Mouse (Mus musculus): ENCODE measurements around the gene Kcmf1. TPM values are rescaled to one million over a fixed set of nuclear protein-coding genes. Genes with fewer than 3 reads are reported as not detected.

Kcmf1 gene
- polyA plus RNA-seq, 2 experiments: 27.7 to 29.5 TPM

DNA sequence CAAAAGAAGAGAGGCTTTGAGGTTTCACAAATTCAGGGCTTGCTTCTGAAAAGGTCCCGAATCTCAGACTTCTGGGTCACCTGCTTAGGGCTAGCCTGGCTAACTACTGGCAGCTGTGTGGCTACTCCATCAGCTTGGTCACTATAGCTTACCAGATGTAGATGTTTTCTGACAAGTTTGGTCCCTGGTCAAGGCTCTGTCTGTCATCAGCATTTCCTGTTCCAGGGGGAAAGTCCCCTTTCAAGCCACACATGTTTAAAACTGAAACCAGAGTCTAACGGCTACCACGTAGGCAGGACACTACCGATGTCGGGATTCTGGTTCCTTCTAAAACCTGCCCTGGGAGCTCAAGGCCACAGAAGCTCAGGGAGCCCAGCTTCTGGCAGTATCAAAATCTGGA lies 38.1 kb upstream of the Kcmf1 start:
- Histone ChIP-seq H3K4me1 (replicated peaks; ENCODE audit: control insufficient read depth in 2 of 2, insufficient read depth in 2 of 2, low read length in 1 of 2) (0 out of 4 replicates have a peak, but pooled peaks cover 0 to 2% of the 10 kb centered on the region in 2 experiments), H3K4me3 (ENCODE audit: insufficient read depth in 1 of 2, low read depth in 2 of 2, low read length in 2 of 2) (no peak overlapping the region), H3K9ac (replicated peaks) (no peak overlapping the region), H3K27ac (no peak overlapping the region), H3K9me3 (ENCODE audit: control insufficient read depth, low read length) (no peaks in the 10 kb centered on the region), H3K27me3 (ENCODE audit: control insufficient read depth, insufficient read depth, low read length) (no peaks in the 10 kb centered on the region), H3K36me3 (replicated peaks; ENCODE audit: control insufficient read depth, insufficient read depth, low read depth) (no peaks in the 10 kb centered on the region), H3K4me2 (ENCODE audit: low read depth) (0 out of 2 replicates have a peak overlapping the region, but pooled peaks have one; percentile 8)
- ATAC-seq (ENCODE audit: insufficient read depth): no peak
- DNase-seq (ENCODE audit: low read depth in 3 of 3, low spot score in 3 of 3): no peak
- no peak for TF ChIP-seq EP300 (IDR thresholded peaks at IDR 0.05; ENCODE audit: low read depth)
- TF ChIP-seq CTCF (IDR thresholded peaks at IDR 0.05; ENCODE audit: low read depth): no peak
- 18% methylated on average over 5 of the region's 5 CpGs for WGBS (ENCODE audit: insufficient replicate concordance)

DNA sequence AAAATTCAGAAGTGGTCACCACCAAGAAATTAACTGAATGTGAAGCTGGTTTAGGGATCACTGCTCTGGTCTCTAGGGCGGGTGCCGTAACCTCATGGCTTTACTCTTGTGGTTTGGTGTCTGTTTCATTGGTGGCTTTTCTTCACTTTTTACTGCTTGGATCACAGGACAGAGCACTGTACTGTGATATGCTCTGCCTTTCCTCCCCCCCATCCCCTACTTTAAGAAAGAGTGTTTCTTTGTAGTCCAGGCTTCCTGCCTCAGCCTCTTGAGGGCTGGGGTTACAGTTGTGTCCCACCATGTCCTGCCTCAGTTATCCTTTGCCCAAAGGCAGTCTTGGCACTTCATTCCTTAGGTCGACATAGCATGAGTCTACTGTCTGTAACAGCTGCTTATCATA lies 37.7 kb upstream of the Kcmf1 start:
- H3K9me3 ChIP-seq (ENCODE audit: control insufficient read depth, low read length): no peaks in the 10 kb centered on the region
- TF ChIP-seq CTCF (IDR thresholded peaks at IDR 0.05; ENCODE audit: low read depth): no peak
- no peak for TF ChIP-seq EP300 (IDR thresholded peaks at IDR 0.05; ENCODE audit: low read depth)
- 0 out of 4 replicates have a peak, but pooled peaks cover 0 to 2% of the 10 kb centered on the region in 2 experiments for H3K4me1 ChIP-seq (replicated peaks; ENCODE audit: control insufficient read depth in 2 of 2, insufficient read depth in 2 of 2, low read length in 1 of 2)
- H3K9ac ChIP-seq (replicated peaks): no peak overlapping the region
- 37% methylated on average over 3 of the region's 3 CpGs for WGBS (ENCODE audit: insufficient replicate concordance)
- H3K4me3 ChIP-seq (ENCODE audit: insufficient read depth in 1 of 2, low read depth in 2 of 2, low read length in 2 of 2): no peak overlapping the region
- ATAC-seq (ENCODE audit: insufficient read depth): no peak
- no peak for DNase-seq (ENCODE audit: low read depth in 3 of 3, low spot score in 3 of 3)
- no peaks in the 10 kb centered on the region for H3K36me3 ChIP-seq (replicated peaks; ENCODE audit: control insufficient read depth, insufficient read depth, low read depth)
- no peak overlapping the region for H3K4me2 ChIP-seq (ENCODE audit: low read depth)
- no peaks in the 10 kb centered on the region for H3K27me3 ChIP-seq (ENCODE audit: control insufficient read depth, insufficient read depth, low read length)
- H3K27ac ChIP-seq: no peak overlapping the region

DNA sequence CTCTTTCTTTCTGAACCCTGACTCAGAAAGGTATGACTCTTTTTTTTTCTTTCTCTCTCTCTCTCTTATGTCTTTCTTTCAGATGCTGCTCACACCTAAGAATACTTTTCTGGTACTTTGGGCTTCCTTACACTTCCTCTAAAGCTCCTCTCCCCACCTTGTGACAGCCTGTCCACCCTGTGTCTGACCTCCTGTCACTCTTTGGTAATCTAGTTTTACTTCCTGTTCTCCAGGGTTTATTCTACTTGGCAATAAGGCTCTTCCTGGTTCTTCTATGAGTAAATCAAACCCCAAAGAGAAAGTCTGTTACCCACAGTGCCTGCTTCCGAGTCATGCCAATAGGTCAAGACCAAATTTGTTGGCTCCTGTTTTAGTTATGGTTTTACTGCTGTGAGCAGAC lies 33.2 kb upstream of the Kcmf1 start:
- Histone ChIP-seq H3K4me3 (ENCODE audit: insufficient read depth in 1 of 2, low read depth in 2 of 2, low read length in 2 of 2) (no peak overlapping the region), H3K27ac (no peak overlapping the region), H3K4me2 (ENCODE audit: low read depth) (no peak overlapping the region), H3K4me1 (replicated peaks; ENCODE audit: control insufficient read depth in 2 of 2, insufficient read depth in 2 of 2, low read length in 1 of 2) (0 out of 4 replicates have a peak, but pooled peaks cover 0 to 2% of the 10 kb centered on the region in 2 experiments), H3K36me3 (replicated peaks; ENCODE audit: control insufficient read depth, insufficient read depth, low read depth) (no peaks in the 10 kb centered on the region), H3K9me3 (ENCODE audit: control insufficient read depth, low read length) (no peaks in the 10 kb centered on the region), H3K9ac (replicated peaks) (no peak overlapping the region), H3K27me3 (ENCODE audit: control insufficient read depth, insufficient read depth, low read length) (no peaks in the 10 kb centered on the region)
- WGBS (ENCODE audit: insufficient replicate concordance): 56% methylated on average over 1 of the region's 1 CpGs
- TF ChIP-seq CTCF (IDR thresholded peaks at IDR 0.05; ENCODE audit: low read depth): no peak
- no peak for TF ChIP-seq EP300 (IDR thresholded peaks at IDR 0.05; ENCODE audit: low read depth)
- no peak for DNase-seq (ENCODE audit: low read depth in 3 of 3, low spot score in 3 of 3)
- no peak for ATAC-seq (ENCODE audit: insufficient read depth)

DNA sequence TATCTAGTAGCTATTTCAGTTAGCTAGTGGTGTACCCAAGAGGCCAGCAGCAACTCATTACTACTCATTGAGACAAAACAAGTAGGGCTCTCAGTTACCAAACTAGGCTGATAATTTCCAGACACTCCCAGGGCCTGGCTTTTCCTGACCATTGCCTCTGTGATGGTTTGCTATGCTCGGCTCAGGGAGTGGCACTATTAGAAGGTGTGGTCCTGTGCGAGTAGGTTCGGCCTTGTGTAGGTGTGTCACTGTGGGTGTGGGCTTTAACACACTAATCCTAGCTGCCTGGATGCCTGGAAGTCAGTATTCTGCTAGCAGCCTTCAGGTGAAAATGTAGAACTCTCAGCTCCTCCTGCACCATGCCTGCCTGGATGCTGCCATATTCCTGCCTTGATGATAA lies 31.8 kb upstream of the Kcmf1 start:
- H3K27ac ChIP-seq: no peak overlapping the region
- no peaks in the 10 kb centered on the region for H3K27me3 ChIP-seq (ENCODE audit: control insufficient read depth, insufficient read depth, low read length)
- no peaks in the 10 kb centered on the region for H3K36me3 ChIP-seq (replicated peaks; ENCODE audit: control insufficient read depth, insufficient read depth, low read depth)
- ATAC-seq (ENCODE audit: insufficient read depth) (no peak), DNase-seq (ENCODE audit: low read depth in 3 of 3, low spot score in 3 of 3) (no peak)
- 52% methylated on average over 3 of the region's 3 CpGs for WGBS (ENCODE audit: insufficient replicate concordance)
- H3K4me2 ChIP-seq (ENCODE audit: low read depth): no peak overlapping the region
- H3K4me1 ChIP-seq (replicated peaks; ENCODE audit: control insufficient read depth in 2 of 2, insufficient read depth in 2 of 2, low read length in 1 of 2): 0 out of 4 replicates have a peak, but pooled peaks cover 0 to 2% of the 10 kb centered on the region in 2 experiments
- H3K9me3 ChIP-seq (ENCODE audit: control insufficient read depth, low read length): no peaks in the 10 kb centered on the region
- H3K4me3 ChIP-seq (ENCODE audit: insufficient read depth in 1 of 2, low read depth in 2 of 2, low read length in 2 of 2): no peak overlapping the region
- H3K9ac ChIP-seq (replicated peaks): no peak overlapping the region
- no peak for TF ChIP-seq EP300 (IDR thresholded peaks at IDR 0.05; ENCODE audit: low read depth)
- TF ChIP-seq CTCF (IDR thresholded peaks at IDR 0.05; ENCODE audit: low read depth): no peak

DNA sequence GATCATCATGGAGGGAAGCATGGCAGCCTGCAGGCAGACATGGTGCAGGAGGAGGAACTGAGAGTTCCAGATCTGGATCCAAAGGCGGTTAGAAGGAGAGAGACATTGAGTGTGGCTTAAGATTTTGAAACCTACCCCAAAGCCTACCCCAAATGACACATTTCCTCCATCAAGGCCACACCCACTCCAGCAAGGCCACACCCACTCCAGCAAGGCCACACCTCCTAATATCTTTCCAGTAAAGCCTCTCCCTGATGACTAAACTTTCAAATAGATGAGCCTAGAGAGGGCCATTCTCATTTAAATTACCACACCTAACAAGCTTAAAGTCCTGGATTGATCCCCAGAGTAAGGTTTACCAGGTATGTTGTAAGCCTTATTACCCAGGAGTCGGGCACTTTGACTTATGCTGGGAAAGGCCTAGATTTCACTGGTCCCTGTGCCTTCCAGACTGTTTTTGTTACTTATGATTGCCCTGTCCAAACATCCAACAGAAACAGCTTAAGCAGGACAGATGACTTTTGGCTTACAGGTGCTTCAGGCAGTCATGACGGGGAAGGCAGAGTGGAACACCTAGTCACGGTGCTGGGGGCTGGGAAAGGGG lies 30.1 kb upstream of the Kcmf1 start:
- Histone ChIP-seq H3K4me1 (replicated peaks; ENCODE audit: control insufficient read depth in 2 of 2, insufficient read depth in 2 of 2, low read length in 1 of 2) (0 out of 4 replicates have a peak, but pooled peaks cover 0 to 2% of the 10 kb centered on the region in 2 experiments), H3K9me3 (ENCODE audit: control insufficient read depth, low read length) (no peaks in the 10 kb centered on the region), H3K27ac (no peak overlapping the region), H3K36me3 (replicated peaks; ENCODE audit: control insufficient read depth, insufficient read depth, low read depth) (no peaks in the 10 kb centered on the region), H3K4me3 (ENCODE audit: insufficient read depth in 1 of 2, low read depth in 2 of 2, low read length in 2 of 2) (no peak overlapping the region), H3K9ac (replicated peaks) (no peak overlapping the region), H3K4me2 (ENCODE audit: low read depth) (no peak overlapping the region), H3K27me3 (ENCODE audit: control insufficient read depth, insufficient read depth, low read length) (no peaks in the 10 kb centered on the region)
- TF ChIP-seq EP300 (IDR thresholded peaks at IDR 0.05; ENCODE audit: low read depth): no peak
- no peak for TF ChIP-seq CTCF (IDR thresholded peaks at IDR 0.05; ENCODE audit: low read depth)
- 69% methylated on average over 4 of the region's 4 CpGs for WGBS (ENCODE audit: insufficient replicate concordance)
- DNase-seq (ENCODE audit: low read depth in 3 of 3, low spot score in 3 of 3) (no peak), ATAC-seq (ENCODE audit: insufficient read depth) (no peak)

All from liver, embryonic 14.5 days (tissue).